Mouse (Mus musculus) c-Kit-positive CD71-negative TER-119-negative erythroid progenitor cells, embryonic 14.5 days (primary cell): ENCODE data around the gene Cdk6.

ENCODE experiments used
- DNase-seq: peaks from one replicate; pipeline ENCODE4 v3.0.0-alpha.2; 2013; ENCODE audit warnings: low read depth

Cdk6 gene

DNA sequence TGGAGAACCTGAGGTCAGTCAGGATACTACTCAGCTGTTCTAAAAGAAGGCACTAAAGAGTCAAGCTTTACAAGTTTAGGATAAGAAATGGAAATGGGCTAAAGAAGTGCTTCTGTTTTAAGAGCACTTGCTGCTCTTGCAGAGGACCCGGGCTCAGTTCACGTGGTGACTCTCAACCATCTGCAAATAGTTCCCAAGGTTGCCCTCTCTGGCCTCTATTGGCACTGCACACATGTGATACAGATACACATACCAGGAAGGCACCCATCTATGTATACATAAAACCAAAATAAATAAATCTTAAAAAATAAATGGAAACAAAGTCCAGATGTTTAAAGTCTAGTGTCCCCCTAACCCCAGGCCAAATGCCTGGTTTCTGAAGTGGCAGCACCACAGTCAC lies 233.5 kb downstream of the Cdk6 start:
- DNase-seq, result no peak

DNA sequence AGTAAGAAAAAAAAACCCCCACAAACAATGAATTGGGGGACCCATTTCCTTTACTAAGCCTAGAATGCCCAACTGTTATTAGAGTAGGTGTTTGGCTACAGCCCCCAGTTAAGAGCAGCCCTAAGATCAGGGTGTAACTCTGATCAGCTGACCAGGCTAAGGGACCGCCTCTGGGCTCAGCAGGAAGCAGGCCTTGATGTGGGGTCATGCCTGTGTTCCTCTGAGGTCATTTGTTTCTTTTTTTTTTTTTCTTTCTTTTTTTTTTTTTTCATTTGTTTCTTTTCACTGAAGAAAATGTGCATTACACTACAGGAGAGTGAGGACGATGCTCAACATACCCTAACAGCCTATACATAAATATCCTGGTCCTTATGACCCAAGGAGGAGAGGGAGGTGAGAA lies 236.7 kb downstream of the Cdk6 start:
- no peak for DNase-seq

DNA sequence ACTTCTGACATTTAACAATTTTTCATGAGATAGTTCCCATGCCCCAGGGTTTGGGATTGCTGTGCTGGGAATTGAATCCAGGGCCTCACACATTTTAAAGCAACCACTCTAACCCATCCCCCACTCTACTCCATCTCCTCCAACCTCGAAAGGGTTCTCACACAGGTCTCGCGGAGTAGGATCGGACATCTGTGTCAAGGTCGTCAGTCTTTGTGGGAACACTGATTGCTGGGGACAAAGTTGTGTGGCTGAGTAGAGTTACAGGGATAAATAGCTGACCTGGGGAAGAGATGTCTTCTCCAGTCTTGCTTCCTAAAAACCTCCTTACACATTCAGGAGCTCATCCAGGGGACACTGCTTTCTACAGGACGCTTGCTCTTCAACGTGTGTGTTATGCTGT lies 237.8 kb downstream of the Cdk6 start:
- no peak for DNase-seq
